Mouse (Mus musculus): ENCODE measurements at regions not wholly inside any gene's neighbourhood (a gene's known extent, or its start where the extent isn't known, plus 50 kb on each side); places are given as distances from the start of the nearest gene placed in this dataset.

GRCm38 (mm10) chr8:116215909-116216308 is 288.9 kb upstream of the Dynlrb2 start:
- no peak overlapping the region for H3K9ac ChIP-seq (ENCODE audit: low read depth, low read length)
- no peak for ATAC-seq
- H3K9me3 ChIP-seq (ENCODE audit: control insufficient read depth), result no peaks in the 10 kb centered on the region
- WGBS, result 65% methylated on average over 5 of the region's 5 CpGs
- H3K27me3 ChIP-seq (replicated peaks; ENCODE audit: control insufficient read depth, insufficient read depth, low read length), result no peaks in the 10 kb centered on the region
- no peak overlapping the region for H3K27ac ChIP-seq (ENCODE audit: low read depth, low read length)
- H3K36me3 ChIP-seq (ENCODE audit: control insufficient read depth, insufficient read depth), result no peaks in the 10 kb centered on the region
- H3K4me1 ChIP-seq (replicated peaks; ENCODE audit: control insufficient read depth, insufficient read depth, low read length), result no peaks in the 10 kb centered on the region
- H3K4me3 ChIP-seq (ENCODE audit: low read depth, low read length), result no peak overlapping the region
- H3K4me2 ChIP-seq (replicated peaks; ENCODE audit: low read depth), result no peak overlapping the region
- no peak for TF ChIP-seq CTCF (IDR thresholded peaks at IDR 0.05; ENCODE audit: low read depth)

GRCm38 (mm10) chr8:116215286-116215860 is 289.4 kb upstream of the Dynlrb2 start:
- ATAC-seq, result no peak
- no peaks in the 10 kb centered on the region for H3K36me3 ChIP-seq (ENCODE audit: control insufficient read depth, insufficient read depth)
- TF ChIP-seq CTCF (IDR thresholded peaks at IDR 0.05; ENCODE audit: low read depth), result no peak

GRCm38 (mm10) chr8:116203631-116204030 is 301.1 kb upstream of the Dynlrb2 start:
- no peak overlapping the region for H3K9ac ChIP-seq (ENCODE audit: low read depth, low read length)
- no peaks in the 10 kb centered on the region for H3K36me3 ChIP-seq (ENCODE audit: control insufficient read depth, insufficient read depth)
- 83% methylated on average over 2 of the region's 2 CpGs for WGBS
- no peak overlapping the region for H3K27ac ChIP-seq (ENCODE audit: low read depth, low read length)
- H3K4me3 ChIP-seq (ENCODE audit: low read depth, low read length), result no peak overlapping the region
- H3K4me2 ChIP-seq (replicated peaks; ENCODE audit: low read depth), result no peak overlapping the region
- no peak for TF ChIP-seq CTCF (IDR thresholded peaks at IDR 0.05; ENCODE audit: low read depth)
- no peaks in the 10 kb centered on the region for H3K4me1 ChIP-seq (replicated peaks; ENCODE audit: control insufficient read depth, insufficient read depth, low read length)
- no peaks in the 10 kb centered on the region for H3K9me3 ChIP-seq (ENCODE audit: control insufficient read depth)
- no peak for ATAC-seq
- no peaks in the 10 kb centered on the region for H3K27me3 ChIP-seq (replicated peaks; ENCODE audit: control insufficient read depth, insufficient read depth, low read length)

More at GRCm38 (mm10) chr8:116215286-116215860, 289.4 kb upstream of the Dynlrb2 start:
- H3K9me3 ChIP-seq (ENCODE audit: control insufficient read depth), result no peaks in the 10 kb centered on the region
- no peaks in the 10 kb centered on the region for H3K4me1 ChIP-seq (replicated peaks; ENCODE audit: control insufficient read depth, insufficient read depth, low read length)
- no peaks in the 10 kb centered on the region for H3K27me3 ChIP-seq (replicated peaks; ENCODE audit: control insufficient read depth, insufficient read depth, low read length)
- no peak overlapping the region for H3K27ac ChIP-seq (ENCODE audit: low read depth, low read length)
- H3K9ac ChIP-seq (ENCODE audit: low read depth, low read length), result no peak overlapping the region
- no peak overlapping the region for H3K4me2 ChIP-seq (replicated peaks; ENCODE audit: low read depth)
- no peak overlapping the region for H3K4me3 ChIP-seq (ENCODE audit: low read depth, low read length)
- 25% methylated on average over 5 of the region's 5 CpGs for WGBS

- no peaks in the 10 kb centered on the region for H3K36me3 ChIP-seq (ENCODE audit: control insufficient read depth, insufficient read depth)
- no peak overlapping the region for H3K4me2 ChIP-seq (replicated peaks; ENCODE audit: low read depth)
- no peak overlapping the region for H3K9ac ChIP-seq (ENCODE audit: low read depth, low read length)
- WGBS, result 73% methylated on average over 11 of the region's 11 CpGs
- no peak for ATAC-seq
- no peak for TF ChIP-seq CTCF (IDR thresholded peaks at IDR 0.05; ENCODE audit: low read depth)
- no peaks in the 10 kb centered on the region for H3K4me1 ChIP-seq (replicated peaks; ENCODE audit: control insufficient read depth, insufficient read depth, low read length)
- H3K9me3 ChIP-seq (ENCODE audit: control insufficient read depth), result no peaks in the 10 kb centered on the region
- no peak overlapping the region for H3K27ac ChIP-seq (ENCODE audit: low read depth, low read length)
- H3K27me3 ChIP-seq (replicated peaks; ENCODE audit: control insufficient read depth, insufficient read depth, low read length), result no peaks in the 10 kb centered on the region
- no peak overlapping the region for H3K4me3 ChIP-seq (ENCODE audit: low read depth, low read length)
Measured at GRCm38 (mm10) chr8:116200459-116200999, 304.2 kb upstream of the Dynlrb2 start.

- Histone ChIP-seq H3K27ac (ENCODE audit: low read depth, low read length) (no peak overlapping the region), H3K4me1 (replicated peaks; ENCODE audit: control insufficient read depth, insufficient read depth, low read length) (no peaks in the 10 kb centered on the region), H3K27me3 (replicated peaks; ENCODE audit: control insufficient read depth, insufficient read depth, low read length) (no peaks in the 10 kb centered on the region), H3K9me3 (ENCODE audit: control insufficient read depth) (no peaks in the 10 kb centered on the region), H3K4me3 (ENCODE audit: low read depth, low read length) (no peak overlapping the region), H3K36me3 (ENCODE audit: control insufficient read depth, insufficient read depth) (no peaks in the 10 kb centered on the region), H3K9ac (ENCODE audit: low read depth, low read length) (no peak overlapping the region), H3K4me2 (replicated peaks; ENCODE audit: low read depth) (no peak overlapping the region)
- TF ChIP-seq CTCF (IDR thresholded peaks at IDR 0.05; ENCODE audit: low read depth), result no peak
- 89% methylated on average over 9 of the region's 9 CpGs for WGBS
- ATAC-seq, result no peak
Measured at GRCm38 (mm10) chr8:116196623-116197184, 308.1 kb upstream of the Dynlrb2 start.

GRCm38 (mm10) chr8:116192096-116192495 is 312.7 kb upstream of the Dynlrb2 start:
- WGBS, result 28% methylated on average over 3 of the region's 3 CpGs
- Histone ChIP-seq H3K4me2 (replicated peaks; ENCODE audit: low read depth) (no peak overlapping the region), H3K27me3 (replicated peaks; ENCODE audit: control insufficient read depth, insufficient read depth, low read length) (no peaks in the 10 kb centered on the region), H3K9me3 (ENCODE audit: control insufficient read depth) (no peaks in the 10 kb centered on the region), H3K9ac (ENCODE audit: low read depth, low read length) (no peak overlapping the region), H3K36me3 (ENCODE audit: control insufficient read depth, insufficient read depth) (no peaks in the 10 kb centered on the region), H3K27ac (ENCODE audit: low read depth, low read length) (no peak overlapping the region), H3K4me3 (ENCODE audit: low read depth, low read length) (no peak overlapping the region), H3K4me1 (replicated peaks; ENCODE audit: control insufficient read depth, insufficient read depth, low read length) (no peaks in the 10 kb centered on the region)
- TF ChIP-seq CTCF (IDR thresholded peaks at IDR 0.05; ENCODE audit: low read depth), result no peak
- ATAC-seq, result no peak

Measured in intestine, postnatal 0 days (tissue).